In the genomic region with DNA sequence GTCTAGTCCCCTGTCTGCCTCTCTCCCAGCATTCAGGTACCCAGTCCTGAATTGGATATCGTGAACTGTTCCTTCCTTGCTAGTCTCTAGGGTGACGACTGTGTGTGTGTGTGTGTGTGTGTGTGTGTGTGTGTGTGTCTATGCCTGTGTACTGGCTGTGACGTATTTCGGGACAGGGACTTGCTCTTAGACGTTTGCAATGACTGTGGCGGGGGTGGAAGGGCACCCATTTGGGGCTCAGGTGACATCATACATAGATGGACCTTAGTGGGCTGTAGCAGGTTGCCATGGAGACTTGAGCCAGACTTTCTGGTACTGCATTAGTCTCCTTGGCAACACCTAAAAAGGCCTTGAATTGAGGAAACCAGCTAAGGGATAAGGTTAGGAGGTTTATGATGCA, we compare ENCODE assay signal across 9 mouse cellular contexts. TPM values are rescaled to one million over a fixed set of nuclear protein-coding genes. Genes with fewer than 3 reads are reported as not detected.
DNase-seq lines count a peak whose midpoint lies in the region; ATAC-seq lines count a peak whose summit lies in the region.
"Had no signal": no experiment of that assay in that cellular context is flagged by ENCODE, and none has a peak within 500 bp of the region (broad histone marks: within the 10 kb centered on the region; RNA-seq: fewer than 3 reads in every experiment).

No protein-coding gene starts in this region.

- H3K4me1 ChIP-seq in heart, embryonic 13.5 days = peaks cover 52% of the 10 kb centered on the region
- peaks cover 44% of the 10 kb centered on the region for H3K4me1 ChIP-seq in heart, embryonic 15.5 days (replicated peaks)

- WGBS in heart, embryonic 13.5 days = 60% methylated on average over 6 of the region's 6 CpGs
- WGBS in heart, embryonic 15.5 days = 59% methylated on average over 6 of the region's 6 CpGs

- peaks cover 52% of the 10 kb centered on the region for H3K36me3 ChIP-seq in heart, embryonic 13.5 days
- H3K36me3 ChIP-seq in heart, embryonic 15.5 days = peaks cover 22% of the 10 kb centered on the region; the same call in 1 of the 2 replicates

- H3K9ac ChIP-seq in heart, embryonic 13.5 days = peak overlapping the region; percentile 97
- H3K9ac ChIP-seq in heart, embryonic 15.5 days = peak overlapping the region; percentile 82; the same call in 1 of the 2 replicates

- H3K27me3 ChIP-seq in heart, embryonic 13.5 days (replicated peaks) = no peaks in the 10 kb centered on the region; the same call in 1 of the 2 replicates
- no peaks in the 10 kb centered on the region for H3K27me3 ChIP-seq in heart, embryonic 15.5 days

- no peak for ATAC-seq in heart, embryonic 13.5 days (ENCODE audit: extremely low read depth, insufficient number of reproducible peaks, low FRiP score, low TSS enrichment)
- ATAC-seq in heart, embryonic 15.5 days (replicated peaks; ENCODE audit: insufficient number of reproducible peaks, insufficient read depth, low FRiP score, low read depth) = no peak

- DNase-seq in heart, adult 18-20 months = no peak
- peak; percentile 34 for DNase-seq in testis, postnatal 10 days (ENCODE audit: low spot score)
- DNase-seq in testis, postnatal 14 days (ENCODE audit: low spot score) = no peak
- peak; percentile 43 for DNase-seq in right cerebral cortex, postnatal 25 days
- DNase-seq in adipocyte (ENCODE audit: low spot score) = no peak
- no peak for DNase-seq in neural tube, embryonic 10.5 days (ENCODE audit: extremely low spot score, low spot score)
- DNase-seq: retina, postnatal 1 day had no signal

- H3K27ac ChIP-seq in heart, embryonic 13.5 days (replicated peaks) = peak overlapping the region; percentile 95
- H3K27ac ChIP-seq in heart, embryonic 15.5 days = peak overlapping the region; percentile 95

- peak overlapping the region; percentile 85 for H3K4me3 ChIP-seq in heart, embryonic 13.5 days
- no peak overlapping the region for H3K4me3 ChIP-seq in heart, embryonic 15.5 days

- peak overlapping the region; percentile 79 for H3K4me2 ChIP-seq in heart, embryonic 13.5 days
- H3K4me2 ChIP-seq in heart, embryonic 15.5 days = peak overlapping the region; percentile 65

- H3K9me3 ChIP-seq in heart, embryonic 13.5 days = no peaks in the 10 kb centered on the region
- no peaks in the 10 kb centered on the region for H3K9me3 ChIP-seq in heart, embryonic 15.5 days (replicated peaks)

RNA-seq across cellular contexts. Expression of a gene that starts 1.4 kb away (rescaled TPM):
- polyA plus RNA-seq in heart, embryonic 13.5 days (2015; fragmentation: Nextera tagmentation; extraction: Ambion mirVana) = 285 and 323 TPM in 2 replicates
- 100 to 1,000 TPM in 1 of 2 experiments, 10 to 100 TPM in 1; 88.7 to 108 TPM for total RNA-seq in heart, adult 18-20 months (2021)
- 272 and 277 TPM in 2 replicates for polyA plus RNA-seq in heart, embryonic 15.5 days (2015; fragmentation: Nextera tagmentation; extraction: Ambion mirVana)

RNA-seq across cellular contexts. Expression of a gene that starts 8.3 kb away (rescaled TPM):
- 18.2 and 18.4 TPM in 2 replicates for polyA plus RNA-seq in heart, embryonic 13.5 days (2015; fragmentation: Nextera tagmentation; extraction: Ambion mirVana)
- 1 to 10 TPM; 3.9 to 5.2 TPM for total RNA-seq in heart, adult 18-20 months (2021)
- polyA plus RNA-seq in heart, embryonic 15.5 days (2015; fragmentation: Nextera tagmentation; extraction: Ambion mirVana) = 17.7 and 20.2 TPM in 2 replicates

RNA-seq across cellular contexts. Expression of a gene that starts 9.3 kb away (rescaled TPM):
- polyA plus RNA-seq in heart, embryonic 13.5 days (2015; fragmentation: Nextera tagmentation; extraction: Ambion mirVana) = 186 and 228 TPM in 2 replicates
- total RNA-seq in heart, adult 18-20 months (2021) = 10 to 100 TPM; 62.2 to 66.5 TPM
- polyA plus RNA-seq in heart, embryonic 15.5 days (2015; fragmentation: Nextera tagmentation; extraction: Ambion mirVana) = 158 and 190 TPM in 2 replicates

RNA-seq across cellular contexts. Expression of a gene that starts 41.2 kb away (rescaled TPM):
- polyA plus RNA-seq in heart, embryonic 13.5 days (2015; fragmentation: Nextera tagmentation; extraction: Ambion mirVana) = 7.1 and 7.3 TPM in 2 replicates
- total RNA-seq in heart, adult 18-20 months (2021) = 10 to 100 TPM; 18.1 to 22.5 TPM
- 5.8 and 7.3 TPM in 2 replicates for polyA plus RNA-seq in heart, embryonic 15.5 days (2015; fragmentation: Nextera tagmentation; extraction: Ambion mirVana)

Comparison
In these comparisons a context has a peak if more than half of its experiments do, and no peak if none do; other contexts are left out.
1. DNase-seq: peak in testis, postnatal 10 days (single experiment) and right cerebral cortex, postnatal 25 days (single experiment); none in heart, adult 18-20 months (0 of 2), testis, postnatal 14 days (single experiment), adipocyte (single experiment) and neural tube, embryonic 10.5 days (single experiment).